Mouse (Mus musculus) G1E (cell line): Measurements from ENCODE around the gene Prl7a2.

Experiments
- CTCF ChIP-seq: IDR thresholded peaks from 2 replicates; pipeline ENCODE4 v1.5.1; 2012; ENCODE audit warnings: low read depth, low read length, inconsistent platforms, mixed read lengths
- GATA1 ChIP-seq: IDR thresholded peaks from 2 replicates; pipeline ENCODE4 v1.6.1; 2012; ENCODE audit warnings: borderline replicate concordance, low read length, inconsistent platforms, mixed read lengths
- TAL1 ChIP-seq: conservative IDR thresholded peaks from 2 replicates; pipeline ENCODE4 v1.6.1; 2012; ENCODE audit warnings: low read depth, low read length, inconsistent platforms, mixed read lengths

- TF ChIP-seq CTCF (no peak), GATA1 (no peak), TAL1 (no peak)
Measured at GRCm38 (mm10) chr13:27706521-27706920, 38.7 kb upstream of the Prl7a2 start.
